Mouse (Mus musculus) urinary bladder, adult 2 months (tissue): ENCODE measurements around the gene Palm2. TPM values are rescaled to one million over a fixed set of nuclear protein-coding genes. Genes with fewer than 3 reads are reported as not detected.
A peak's percentile ranks its signal among the peaks of the same experiment; 100 is the strongest.

Experiments
- DNase-seq: peaks from one replicate; pipeline ENCODE4 v3.0.0; 2022; ENCODE audit warnings: low spot score
- polyA plus RNA-seq: library from polyadenylated mRNA; depleted of rRNA; stranded (reverse); fragments of >200 nt; gene quantifications from 2 replicates; pipeline ENCODE4 v1.2.3, GENCODE M21; 2012

The Palm2 gene
- polyA plus RNA-seq, 1 experiment: 0.99 TPM

DNA sequence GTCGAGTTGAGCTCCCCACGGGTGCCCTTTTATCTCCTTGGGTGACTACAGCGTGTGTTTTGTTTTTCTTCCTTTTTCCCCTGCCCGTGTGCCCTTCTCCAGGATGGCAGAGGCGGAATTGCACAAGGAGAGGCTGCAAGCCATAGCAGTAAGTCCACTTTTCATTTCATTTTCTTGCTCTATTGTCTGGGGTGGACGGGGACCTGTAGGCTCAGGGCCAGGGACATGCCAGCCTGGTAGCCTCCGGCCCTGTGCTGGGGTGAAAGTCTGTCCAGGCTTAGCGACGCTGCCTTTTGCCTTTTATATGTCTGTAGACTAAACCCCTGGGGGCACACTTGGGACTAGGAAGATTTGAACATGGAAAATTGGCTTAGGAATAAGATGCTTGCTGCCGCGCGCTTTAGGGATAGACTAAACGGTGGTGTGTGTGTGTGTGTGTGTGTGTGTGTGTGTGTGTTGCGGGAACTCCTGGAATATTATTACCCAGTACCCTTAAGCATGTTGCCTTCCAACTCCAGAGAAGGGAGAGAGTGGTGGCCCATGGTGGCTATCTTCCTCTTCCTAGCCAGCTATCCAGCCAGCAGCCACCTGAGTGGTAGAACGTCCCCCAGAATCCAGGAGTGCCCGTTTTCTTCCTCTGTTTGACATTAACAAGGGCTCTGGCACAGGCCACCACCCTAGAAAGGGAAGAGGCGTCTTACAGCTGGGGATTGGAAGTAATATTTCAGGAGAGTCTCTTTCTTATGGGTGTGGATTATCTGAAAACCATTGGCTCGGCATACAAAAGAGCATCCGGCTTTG lies 134.4 kb downstream of the Palm2 start:
- DNase-seq: no peak

DNA sequence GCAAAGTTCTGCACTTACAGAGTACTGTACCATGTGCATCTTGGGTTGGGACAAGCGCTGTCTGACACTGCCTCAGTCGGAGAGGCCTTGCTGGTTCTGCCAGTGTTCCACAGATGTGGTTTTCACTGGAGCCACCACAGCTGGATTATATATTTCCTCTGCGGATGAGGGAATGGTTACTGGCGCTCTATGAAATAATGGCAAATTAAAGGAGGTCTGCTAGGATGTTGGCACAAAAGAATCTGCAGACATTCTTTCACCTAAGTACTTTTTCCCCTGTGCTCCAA lies 135.0 kb downstream of the Palm2 start:
- DNase-seq: no peak

DNA sequence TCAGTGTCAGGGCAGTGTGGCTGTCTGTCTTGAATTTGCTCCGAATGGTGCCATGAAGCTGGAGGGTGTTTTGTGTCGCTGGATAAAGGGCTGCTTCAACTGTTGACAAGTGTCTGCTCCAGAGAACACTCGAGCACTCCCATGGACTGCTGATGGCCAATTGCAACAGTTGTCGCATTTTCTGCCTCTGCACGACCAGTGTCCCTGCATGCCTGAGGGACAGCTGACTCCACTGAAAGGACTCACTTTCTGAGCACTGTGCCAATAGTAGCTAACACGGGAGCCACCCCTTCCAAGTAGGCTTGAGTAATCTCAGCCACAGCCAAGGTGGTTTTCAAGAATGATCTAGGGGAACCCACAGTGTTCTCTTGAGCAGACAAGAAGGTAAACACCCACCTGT lies 135.7 kb downstream of the Palm2 start:
- no peak for DNase-seq

DNA sequence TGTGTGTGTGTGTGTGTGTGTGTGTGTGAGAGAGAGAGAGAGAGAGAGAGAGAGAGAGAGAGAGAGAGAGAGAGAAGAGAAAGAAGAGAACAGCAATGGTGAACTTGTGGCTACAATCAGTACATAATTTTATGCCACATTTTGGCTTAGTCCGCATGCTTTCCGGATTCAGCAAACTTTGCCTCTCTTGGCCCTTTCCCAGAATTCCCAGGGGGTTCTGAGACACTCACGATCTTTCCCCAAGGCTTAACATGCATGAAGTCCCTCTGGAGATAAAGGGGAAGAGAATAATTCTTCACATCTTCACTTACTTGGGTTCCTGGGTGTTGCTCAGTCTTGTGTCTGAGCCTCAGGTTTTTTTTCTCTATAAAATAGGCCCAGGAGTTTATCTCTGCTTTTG lies 136.2 kb downstream of the Palm2 start:
- DNase-seq: no peak

DNA sequence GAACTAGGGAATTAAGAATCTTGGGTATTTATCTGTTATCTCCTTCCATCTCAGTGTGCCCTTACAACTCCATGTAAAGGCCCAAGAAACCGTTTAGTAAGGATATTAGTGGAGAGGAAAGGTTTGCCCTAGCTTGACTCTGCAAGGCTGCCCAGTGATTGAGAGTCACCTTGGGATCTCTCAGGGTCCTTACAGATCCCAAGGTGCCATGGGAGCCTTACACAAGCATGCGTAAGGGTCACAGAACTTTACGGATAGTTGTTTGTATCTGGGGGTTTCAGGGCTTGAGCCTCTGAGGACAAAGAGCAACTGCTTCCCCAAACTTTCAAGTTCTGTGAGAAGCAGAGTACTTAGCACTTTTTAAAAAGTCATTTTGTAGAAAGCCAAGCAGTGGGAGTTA lies 140.1 kb downstream of the Palm2 start:
- DNase-seq: no peak

DNA sequence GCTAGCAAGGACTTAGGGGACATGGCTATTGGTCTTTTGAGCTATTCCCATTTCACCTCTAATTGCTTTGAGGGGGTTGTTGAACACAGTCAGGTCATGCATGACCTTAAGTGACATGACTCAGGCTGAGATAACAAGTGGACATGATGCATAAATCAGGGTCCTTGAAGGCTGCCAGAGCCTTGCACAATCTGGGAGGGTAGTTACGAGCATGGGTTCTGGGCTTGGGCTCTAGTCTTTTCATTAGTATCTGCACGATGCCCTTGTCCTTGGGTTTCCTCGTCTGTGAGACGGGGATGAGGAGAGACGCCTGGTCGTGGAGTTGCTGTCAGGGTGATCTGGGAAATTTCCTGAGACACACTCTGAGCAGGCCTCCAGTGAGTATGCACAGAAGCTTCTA lies 140.6 kb downstream of the Palm2 start:
- DNase-seq: no peak

- no peak for DNase-seq
Observed at GRCm38 (mm10) chr4:57575686-57576085, 141.6 kb downstream of the Palm2 start.

GRCm38 (mm10) chr4:57576095-57576494 lies 142.0 kb downstream of the Palm2 start:
- no peak for DNase-seq

- no peak for DNase-seq
Observed at GRCm38 (mm10) chr4:57579683-57580082, 145.6 kb downstream of the Palm2 start.

DNA sequence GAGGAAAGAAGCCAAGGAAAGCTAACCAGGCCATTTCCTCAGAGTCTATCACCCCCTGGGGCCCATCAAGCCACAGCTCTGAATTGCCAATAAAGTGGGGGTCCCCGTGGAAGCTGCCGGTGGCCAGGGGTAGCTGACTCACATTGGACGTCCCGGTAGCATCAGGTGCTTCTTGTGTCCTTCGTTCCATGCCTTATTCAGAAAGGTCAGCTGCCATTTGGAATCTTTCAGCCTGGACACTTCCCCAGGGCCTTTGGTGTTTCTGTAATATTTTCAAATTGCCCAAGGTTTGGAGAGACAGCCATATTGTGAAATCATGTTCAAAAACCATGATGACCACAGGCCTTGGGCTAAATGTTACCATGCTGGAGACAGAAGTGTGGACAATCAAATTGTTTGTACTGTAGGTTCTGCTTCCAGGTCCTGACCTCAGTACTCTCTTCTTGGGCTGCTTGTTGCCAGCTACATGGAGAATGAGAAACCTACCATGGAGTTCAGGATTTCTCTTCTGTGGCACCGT lies 151.3 kb downstream of the Palm2 start:
- no peak for DNase-seq

DNA sequence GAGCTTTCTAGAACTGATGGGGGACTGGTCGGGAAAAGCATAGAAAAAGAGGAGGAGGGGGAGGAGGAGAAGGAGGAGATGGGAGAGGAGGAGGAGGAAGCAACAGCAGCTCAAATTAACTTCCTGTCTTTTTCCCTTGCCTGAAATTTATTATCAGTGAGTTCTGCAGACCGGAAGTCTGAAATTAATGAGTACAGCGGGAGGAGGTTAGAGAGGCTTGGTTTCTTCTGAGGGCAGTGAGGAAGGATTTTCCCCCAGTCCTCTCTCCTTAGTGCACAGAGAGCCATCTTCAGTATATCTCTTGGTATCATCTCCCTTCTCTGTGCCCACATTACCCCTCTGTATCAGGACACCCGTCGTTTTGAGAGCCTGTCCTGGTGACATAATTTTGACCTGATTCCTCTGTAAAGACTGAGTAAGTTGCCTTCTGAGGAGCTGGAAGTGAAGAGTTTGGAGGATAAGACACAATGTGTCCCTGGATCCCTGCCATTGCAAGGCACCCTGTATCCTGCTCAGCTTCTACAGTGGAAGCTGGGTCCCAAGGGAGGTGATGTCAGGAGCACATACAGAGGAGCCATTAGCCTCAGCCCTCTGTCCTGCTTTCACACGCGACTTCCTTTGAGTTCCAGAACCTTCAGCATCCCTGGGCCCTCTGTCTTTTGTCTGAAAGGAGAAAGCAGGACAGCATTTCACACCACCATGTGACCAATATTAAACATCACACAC lies 153.0 kb downstream of the Palm2 start:
- no peak for DNase-seq

GRCm38 (mm10) chr4:57588356-57588755 lies 154.3 kb downstream of the Palm2 start:
- DNase-seq: no peak

GRCm38 (mm10) chr4:57592751-57593150 lies 158.7 kb downstream of the Palm2 start:
- no peak for DNase-seq

- no peak for DNase-seq
Observed at GRCm38 (mm10) chr4:57599946-57600345, 165.9 kb downstream of the Palm2 start.

- DNase-seq: no peak
Observed at GRCm38 (mm10) chr4:57600685-57601457, 166.8 kb downstream of the Palm2 start.

DNA sequence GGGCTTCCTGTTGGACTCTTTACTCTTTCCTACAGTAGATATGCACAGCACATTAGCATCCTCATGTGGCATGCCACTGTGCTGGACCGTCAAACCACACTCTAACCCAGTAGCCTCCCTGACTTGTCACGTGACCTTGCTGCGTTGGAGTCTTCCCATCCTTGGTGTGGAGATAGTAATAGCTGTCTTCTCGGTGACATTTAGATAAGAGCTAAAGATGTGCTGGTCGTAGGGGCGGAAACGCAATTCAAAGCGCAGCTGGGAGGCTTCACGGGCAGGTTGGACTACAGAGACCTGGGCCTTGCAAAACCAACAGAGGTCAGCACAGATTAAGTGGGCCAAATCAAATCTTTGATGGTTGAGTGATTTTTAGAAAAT lies 167.4 kb downstream of the Palm2 start:
- DNase-seq: no peak

- DNase-seq: no peak
Observed at GRCm38 (mm10) chr4:57601903-57602617, 168.0 kb downstream of the Palm2 start.

DNA sequence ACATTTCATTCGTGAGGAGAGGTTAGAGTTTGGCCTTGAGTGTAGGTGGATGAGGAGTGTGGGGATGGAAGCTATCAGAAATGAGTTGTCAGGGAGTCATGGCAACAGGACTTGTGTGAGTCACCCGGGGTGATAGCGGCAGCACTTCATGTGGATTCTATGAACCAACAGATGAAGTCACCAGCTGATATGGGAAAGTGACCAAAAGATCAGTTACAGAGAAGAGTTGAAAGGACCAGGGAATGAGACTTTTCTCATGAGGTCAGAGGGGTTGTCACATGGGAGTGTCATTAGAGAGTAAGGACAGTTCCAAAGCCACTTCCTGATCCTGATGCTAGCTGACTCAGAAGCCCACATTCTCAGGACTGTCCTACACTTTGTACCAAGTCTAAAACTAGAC lies 172.2 kb downstream of the Palm2 start:
- DNase-seq: no peak

DNA sequence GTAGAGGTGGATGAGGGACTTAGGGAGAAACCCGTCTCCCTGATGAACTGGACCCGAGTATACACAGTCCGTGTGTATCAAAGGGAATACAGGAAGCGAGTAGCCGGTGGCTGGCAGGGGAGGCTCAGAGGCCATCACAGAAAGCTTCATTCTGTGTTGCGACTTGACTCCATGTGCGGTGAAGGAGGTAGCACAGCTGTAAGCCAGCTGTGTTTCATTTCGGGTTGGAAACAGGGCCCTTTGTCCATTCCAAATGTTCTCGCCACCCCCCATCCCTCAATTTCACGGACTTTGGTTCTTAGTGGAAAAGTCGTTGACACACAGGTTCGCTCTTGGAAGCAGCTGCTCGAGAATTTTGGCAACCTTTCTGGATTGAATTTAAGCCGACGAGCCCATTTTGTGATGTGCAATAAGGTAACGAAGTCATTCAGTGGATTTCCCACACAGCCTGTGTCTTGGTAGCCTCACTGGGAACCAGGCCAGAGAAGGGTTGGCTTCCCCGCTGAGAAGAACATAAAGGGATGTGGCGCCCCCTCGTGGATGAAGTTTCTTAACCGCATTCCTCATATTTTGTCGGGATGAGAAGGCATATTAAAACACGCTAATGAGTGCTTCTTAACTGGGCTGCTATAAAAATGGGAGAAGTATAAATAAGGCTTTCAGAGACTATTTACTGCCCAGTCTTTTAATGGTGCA lies 173.3 kb downstream of the Palm2 start:
- peak; percentile 60 for DNase-seq

DNA sequence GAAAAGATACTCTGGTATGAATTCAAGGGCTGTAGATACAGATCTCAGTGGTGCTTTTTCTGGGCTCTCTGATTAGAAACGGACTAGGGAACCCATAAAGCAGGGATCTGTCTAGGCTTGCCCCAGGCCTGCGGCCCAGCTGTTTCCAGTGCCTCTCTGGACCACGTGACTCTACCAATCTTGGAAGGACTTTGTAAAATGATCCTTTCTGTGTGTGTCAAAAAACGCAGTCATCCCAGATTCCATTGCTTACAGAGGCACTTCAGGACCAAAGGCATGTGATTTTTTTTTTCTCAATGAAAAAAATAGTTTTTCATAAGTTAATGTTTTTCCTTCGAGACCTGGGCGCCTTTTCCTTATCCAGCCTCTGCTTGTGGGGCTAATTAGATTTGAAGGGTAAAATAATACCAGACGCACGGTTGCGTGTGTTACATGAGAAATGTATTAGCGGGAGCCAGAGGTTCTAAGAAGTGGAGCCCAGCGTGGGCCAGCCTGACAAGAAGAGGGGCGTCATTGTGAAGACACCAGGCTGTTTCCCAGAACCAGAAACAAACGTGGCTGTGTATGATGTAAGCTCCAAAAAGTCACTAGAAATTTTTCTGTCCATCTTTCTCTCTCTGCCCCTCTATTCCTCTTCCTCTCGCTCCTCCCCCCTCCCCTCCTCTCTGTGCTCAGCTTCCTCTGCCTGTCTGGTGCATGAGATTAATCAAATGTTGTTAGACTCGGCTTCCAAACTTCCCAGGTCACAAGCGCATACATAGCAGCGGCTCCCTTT lies 177.4 kb downstream of the Palm2 start:
- no peak for DNase-seq

DNA sequence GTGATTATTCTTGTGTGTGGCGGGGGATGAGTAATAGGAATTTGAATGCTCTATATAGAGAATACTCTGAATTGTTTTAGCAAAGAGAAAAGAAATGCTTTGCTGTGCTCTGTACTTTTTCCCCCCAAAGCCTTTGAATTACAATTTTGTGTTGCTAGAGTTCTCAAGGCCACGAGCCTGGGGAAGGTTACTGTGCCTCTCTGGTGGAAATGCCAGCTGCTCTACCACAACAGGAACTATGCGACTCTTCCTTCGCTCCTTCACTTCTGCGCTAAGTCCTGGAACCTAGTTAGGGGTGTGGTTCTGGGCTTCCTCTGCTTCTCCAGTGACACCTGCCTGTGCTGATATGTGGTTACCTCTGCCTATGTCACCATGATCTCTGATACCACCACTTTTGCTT lies 178.7 kb downstream of the Palm2 start:
- no peak for DNase-seq
